Mouse (Mus musculus) erythroblast, adult 5-6 weeks (primary cell): ENCODE measurements around the gene Ggt5. TPM values are rescaled to one million over a fixed set of nuclear protein-coding genes. Genes with fewer than 3 reads are reported as not detected.
"Not testable (repeated sequence)": the region's sequence is repeated elsewhere in the genome, so short reads cannot be mapped to it uniquely, and the experiment has no call there.

Experiments used
- ATAC-seq: replicated peaks from 2 replicates; pipeline ENCODE4 v1.8.0; 2016; ENCODE audit warnings: moderate number of reproducible peaks, mild to moderate bottlenecking, moderate TSS enrichment, inconsistent platforms; ENCODE audit not compliant: poor library complexity, low FRiP score, severe bottlenecking
- total RNA-seq, 2 experiments: library from RNA; stranded (forward) in 1 of 2; stranded (reverse) in 1 of 2; fragments of 150-400 nt in 1 of 2; fragments of 200-764, 138-1000 nt in 1 of 2; gene quantifications; 2 replicates each; pipeline versions ENCODE4 v1.2.3 to v1.2.4; 2015 to 2017; ENCODE audit warnings: low replicate concordance in 2 of 2

Ggt5 gene
- total RNA-seq, 2 experiments from 2014 or later, result 1.3 to 4.9 TPM

GRCm38 (mm10) chr10:75566765-75567164 lies 22.4 kb upstream of the Ggt5 start:
- not testable (repeated sequence) for ATAC-seq

DNA sequence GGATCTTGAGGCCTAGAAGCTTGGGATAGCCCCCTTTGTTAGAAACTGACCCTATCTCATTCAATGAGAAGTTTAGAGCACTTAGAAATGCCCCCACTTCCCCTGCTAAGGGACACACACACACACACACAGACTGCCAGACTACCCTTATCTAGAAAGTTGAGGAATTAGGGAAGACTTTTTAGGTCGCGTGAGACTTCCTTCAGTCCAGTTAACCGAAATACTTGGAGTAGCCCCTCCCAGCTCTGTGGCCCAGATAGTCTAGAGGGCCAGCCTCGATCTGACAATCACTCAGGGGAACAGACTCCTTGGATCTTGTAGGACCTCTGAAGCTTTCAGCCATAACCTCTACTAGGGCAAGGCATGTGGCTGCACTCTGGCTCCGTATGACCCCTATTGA lies 21.1 kb upstream of the Ggt5 start:
- ATAC-seq, result no peak

DNA sequence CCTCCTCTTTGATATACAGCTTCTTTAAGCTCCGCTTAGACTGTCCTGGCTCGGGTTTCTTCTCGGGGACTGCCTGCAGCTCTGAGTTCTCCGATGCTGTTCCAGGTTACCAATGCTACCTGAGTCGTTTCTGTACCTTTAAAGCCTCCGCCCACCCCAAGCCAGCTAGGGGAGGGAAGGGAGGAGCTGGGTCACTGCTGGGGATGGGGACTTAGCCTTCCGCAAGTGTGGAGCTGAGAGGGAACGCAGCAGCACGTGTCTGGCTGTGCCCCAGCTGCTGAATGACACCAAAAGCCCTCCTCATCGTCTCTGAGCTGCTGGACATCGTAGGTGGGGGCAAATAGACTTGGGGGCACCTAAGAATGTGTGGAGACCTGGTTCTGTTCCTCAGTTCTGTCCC lies 20.7 kb upstream of the Ggt5 start:
- ATAC-seq, result no peak

GRCm38 (mm10) chr10:75568851-75569250 lies 20.3 kb upstream of the Ggt5 start:
- no peak for ATAC-seq

- no peak for ATAC-seq
These were observed 18.0 kb upstream of the Ggt5 start for GRCm38 (mm10) chr10:75570981-75571657.

DNA sequence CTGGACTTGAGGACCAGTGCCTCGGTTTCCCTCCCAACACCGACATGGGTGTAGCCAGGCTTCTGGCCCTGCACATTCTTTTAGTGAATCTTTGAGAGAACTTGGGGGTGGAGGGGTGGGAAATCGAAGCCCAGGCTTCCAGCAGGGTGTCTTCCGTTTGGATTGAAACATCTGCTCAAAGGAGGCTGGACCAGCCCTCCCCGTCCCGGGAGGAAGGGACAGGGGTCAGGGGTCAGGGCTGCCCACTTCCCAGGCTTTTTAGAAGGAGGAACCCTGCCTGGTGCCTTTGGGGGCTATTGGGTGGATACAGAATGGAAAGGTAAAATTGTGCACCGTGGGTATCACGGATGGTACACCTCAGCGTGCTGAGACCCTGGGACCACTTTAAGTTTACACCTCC lies 17.2 kb upstream of the Ggt5 start:
- ATAC-seq, result no peak

DNA sequence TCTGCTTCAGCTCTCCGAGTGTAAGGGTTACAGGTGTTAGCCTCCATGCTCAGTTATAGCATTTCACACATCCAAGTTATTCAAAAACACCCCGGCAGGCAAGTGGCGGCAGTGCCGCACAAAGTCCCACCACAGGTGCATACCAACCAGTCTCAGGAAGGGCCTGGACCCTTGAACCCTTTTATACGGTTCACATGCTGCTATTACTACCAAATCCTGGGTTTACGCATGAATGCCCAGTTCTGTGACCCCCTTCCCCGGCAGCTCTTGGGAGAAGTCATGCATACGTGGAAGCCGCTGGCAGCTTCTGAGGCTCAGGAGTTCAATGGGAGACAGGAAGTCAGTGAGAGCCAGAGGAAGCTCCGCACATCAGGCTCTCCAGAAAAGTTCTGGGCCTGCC lies 16.0 kb upstream of the Ggt5 start:
- no peak for ATAC-seq

DNA sequence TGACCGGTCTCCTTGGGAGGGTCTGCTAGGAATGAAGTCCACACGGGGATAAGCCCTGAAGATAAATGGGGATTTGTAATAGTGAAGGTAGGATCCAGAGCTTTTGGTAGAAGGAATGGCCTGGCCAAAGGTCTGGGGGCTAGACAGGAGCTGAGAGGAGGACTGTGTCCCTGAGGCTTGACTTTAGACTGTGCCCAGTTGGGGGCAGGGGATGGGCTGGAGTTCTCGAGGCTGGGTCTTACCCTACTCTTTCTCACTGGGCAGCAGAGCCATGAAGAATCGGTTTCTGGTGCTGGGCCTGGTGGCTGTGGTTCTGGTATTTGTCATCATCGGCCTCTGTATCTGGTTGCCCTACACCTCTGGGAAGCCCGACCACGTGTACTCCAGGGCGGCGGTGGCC lies 15.2 kb upstream of the Ggt5 start:
- ATAC-seq, result no peak

DNA sequence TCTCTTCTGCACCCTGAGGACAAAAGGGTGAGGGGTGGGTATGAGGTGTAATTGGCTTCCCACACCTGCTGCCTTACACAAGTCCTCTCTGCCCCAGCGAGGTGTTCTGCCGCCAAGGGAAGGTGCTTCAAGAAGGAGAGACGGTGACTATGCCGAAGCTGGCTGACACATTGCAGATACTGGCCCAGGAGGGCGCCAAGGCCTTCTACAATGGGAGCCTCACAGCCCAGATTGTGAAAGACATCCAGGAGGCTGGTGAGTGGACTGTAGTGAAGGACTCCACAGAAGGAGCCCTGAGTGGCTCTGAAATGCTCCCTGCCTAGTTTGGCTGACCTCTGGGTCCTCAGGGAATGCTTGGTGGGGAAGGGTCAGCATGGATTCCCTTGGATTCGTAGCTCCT lies 10.0 kb upstream of the Ggt5 start:
- no peak for ATAC-seq

DNA sequence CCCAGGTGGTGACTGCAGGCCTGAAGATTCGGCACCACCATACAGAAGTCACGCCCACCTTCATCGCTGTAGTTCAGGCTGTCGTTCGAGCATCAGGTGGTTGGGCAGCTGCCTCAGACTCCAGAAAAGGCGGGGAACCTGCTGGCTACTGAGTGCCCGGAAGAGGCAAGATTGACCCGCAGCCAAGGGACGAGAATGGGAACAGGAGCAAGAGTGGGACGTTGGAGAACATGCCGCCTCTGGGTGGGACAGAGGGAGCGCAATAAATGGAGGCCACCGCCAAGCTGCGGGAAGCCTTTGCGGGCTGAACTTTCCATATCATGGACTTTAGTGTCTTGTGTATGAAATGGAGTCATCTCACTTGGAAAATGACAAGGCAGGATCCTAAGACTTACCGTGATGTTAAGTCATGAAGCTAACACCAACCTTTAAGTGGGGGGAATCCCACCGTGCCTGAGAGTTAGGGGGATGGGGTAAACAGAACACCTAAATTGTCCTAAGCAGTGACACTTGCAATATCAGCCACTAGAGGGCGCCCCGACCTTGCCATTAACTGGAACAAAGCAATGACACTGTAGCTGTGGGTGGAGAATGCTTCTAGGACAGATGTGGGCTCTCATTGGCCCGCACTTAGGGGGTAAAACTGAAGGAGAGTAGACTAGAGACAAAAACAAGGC lies 3.1 kb upstream of the Ggt5 start:
- peak; percentile 77 for ATAC-seq

GRCm38 (mm10) chr10:75586553-75586879 lies 2.6 kb upstream of the Ggt5 start:
- no peak for ATAC-seq

DNA sequence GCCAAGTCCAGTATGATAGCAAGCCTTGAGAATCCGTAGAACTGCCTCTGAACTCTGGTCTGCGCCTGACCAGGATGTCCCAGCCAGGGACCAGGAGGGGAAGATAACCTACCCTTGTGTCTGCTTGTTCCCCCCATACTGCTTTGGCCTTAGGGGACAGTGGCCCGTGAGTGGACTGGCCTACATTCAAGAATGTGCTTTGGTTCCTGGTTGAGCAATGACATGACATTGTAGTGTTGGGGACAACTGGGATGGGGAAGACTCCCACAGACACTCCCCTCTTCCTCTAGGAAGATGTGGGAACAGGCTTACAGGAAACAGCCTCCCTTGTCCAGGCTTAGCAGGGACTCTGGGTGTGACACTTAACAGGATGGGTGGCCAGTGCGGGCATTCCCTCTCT lies 1.4 kb upstream of the Ggt5 start:
- no peak for ATAC-seq

GRCm38 (mm10) chr10:75588336-75588735 lies 804 bp upstream of the Ggt5 start:
- ATAC-seq, result no peak

DNA sequence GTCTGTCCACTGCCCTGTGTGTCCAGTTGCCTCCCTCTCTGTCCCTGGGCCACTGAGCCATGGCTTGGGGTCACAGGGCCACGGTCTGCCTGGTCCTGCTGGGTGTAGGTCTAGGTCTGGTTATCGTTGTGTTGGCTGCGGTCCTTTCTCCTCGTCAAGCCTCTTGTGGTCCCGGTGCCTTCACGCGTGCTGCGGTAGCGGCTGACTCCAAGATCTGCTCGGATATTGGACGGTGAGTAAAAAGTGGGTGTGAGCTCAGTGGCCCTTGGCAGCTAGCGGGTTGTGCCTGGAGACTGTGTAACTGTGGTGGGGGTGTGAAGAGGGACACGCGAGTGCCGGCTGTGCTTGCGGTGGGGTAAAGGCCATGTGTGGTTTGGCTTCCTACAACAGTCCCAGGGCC lies 511 bp downstream of the Ggt5 start:
- no peak for ATAC-seq

DNA sequence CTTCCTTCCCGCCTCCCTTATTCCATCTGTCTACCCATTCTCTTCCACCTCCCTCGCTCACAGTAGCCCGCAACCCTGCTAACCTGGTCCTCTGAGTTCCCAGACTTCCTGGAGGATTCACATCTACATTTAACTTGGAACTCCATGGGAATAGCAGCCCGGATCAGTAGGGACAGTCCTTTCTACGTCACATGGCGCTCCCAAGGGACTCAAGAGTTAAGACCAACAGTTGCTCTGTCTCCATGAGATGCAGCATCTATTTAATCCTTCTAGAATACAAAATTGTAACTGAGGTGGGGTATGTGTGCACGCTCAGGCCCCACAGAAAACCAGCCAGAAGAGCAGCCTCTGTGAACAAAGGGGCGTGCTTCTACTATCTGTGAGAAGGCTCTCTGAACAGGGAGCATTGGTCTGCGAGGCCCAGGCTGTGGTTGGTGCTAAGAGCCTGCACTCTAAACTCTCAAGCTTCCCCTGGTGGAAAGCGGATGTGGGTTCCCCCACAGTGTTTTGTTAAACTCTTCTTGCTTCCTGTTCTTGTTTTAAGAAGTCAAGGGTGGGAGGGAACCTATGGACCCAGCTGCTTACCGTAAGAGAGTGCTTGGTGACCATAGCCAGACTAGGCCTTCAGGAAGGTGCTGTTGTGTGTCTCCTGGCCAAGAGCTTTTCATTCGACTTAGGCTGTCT lies 2.2 kb downstream of the Ggt5 start:
- ATAC-seq, result no peak

DNA sequence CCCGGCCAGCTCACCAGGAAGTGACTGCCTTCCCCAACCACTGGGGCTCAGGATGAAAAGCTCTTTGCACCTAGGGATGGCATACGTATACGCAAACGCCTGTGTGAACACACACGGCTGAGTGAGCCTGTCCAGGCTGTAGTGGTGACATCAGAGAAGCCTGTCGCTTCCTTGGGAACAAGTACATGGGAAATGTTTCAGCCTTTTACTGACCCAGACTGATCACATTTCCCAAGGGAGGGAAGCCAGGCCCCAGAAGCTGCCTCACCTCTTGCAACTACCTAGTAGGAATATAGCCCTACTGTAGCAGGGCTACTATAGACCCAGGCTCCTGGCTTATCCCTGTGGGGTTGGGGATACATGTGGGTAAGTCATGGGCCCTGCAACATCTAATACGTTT lies 3.4 kb downstream of the Ggt5 start:
- ATAC-seq, result no peak

- no peak for ATAC-seq
These were observed 6.8 kb downstream of the Ggt5 start for GRCm38 (mm10) chr10:75595981-75596380.

GRCm38 (mm10) chr10:75600189-75600730 lies 11.1 kb downstream of the Ggt5 start:
- ATAC-seq, result no peak

DNA sequence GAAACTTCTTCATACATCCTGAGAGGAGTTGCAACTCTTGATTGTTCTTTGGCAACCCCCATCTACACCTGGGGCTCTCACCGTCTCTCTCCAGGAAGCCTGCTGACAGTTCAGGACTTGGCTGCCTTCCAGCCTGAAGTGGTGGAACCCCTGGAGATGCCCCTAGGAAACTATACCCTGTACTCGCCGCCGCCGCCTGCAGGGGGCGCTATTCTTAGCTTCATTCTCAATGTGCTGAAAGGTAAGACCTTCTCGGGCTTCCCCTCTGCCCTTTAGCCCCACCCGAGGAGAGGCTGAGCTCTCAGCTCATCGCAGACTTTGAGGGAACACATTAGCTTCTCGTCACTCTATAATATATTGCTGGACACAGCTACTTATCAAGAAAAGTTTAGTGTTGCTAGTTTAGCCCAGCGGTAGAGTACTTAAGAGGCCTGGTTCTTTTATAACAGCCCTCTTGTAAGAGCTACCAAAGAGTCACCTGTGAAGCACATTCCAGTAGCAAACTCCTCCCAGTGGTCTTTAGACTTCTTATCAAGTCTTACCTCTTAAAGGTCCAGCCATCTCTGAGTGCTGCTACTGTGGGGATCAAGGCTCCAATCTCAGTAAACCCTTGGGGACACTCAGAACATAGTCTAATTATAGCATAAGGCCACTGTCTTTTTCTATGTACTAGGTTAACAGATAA lies 16.2 kb downstream of the Ggt5 start:
- ATAC-seq, result no peak

GRCm38 (mm10) chr10:75607253-75607652 lies 18.1 kb downstream of the Ggt5 start:
- no peak for ATAC-seq

DNA sequence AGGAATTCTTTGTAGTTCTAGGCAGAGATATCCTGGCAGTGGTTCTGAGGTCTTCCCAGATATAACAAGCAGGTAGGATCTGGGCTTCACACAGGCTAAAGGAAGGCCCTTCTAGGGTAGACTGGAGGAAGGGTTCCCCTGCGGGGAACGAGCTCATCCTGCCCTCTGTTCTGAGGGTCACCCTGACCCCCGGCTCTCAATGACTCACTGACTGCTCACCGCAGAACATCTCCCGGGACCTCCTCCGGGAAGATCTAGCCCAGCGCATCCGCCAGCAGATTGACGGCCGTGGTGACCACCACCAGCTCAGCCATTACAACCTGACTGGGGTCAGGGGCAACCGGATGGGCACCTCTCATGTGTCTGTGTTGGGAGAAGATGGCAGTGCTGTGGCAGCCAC lies 19.8 kb downstream of the Ggt5 start:
- ATAC-seq, result no peak
